Mouse (Mus musculus) heart, postnatal 36 days (tissue): ENCODE measurements at regions not wholly inside any gene's neighbourhood (a gene's known extent, or its start where the extent isn't known, plus 50 kb on each side); places are given as distances from the start of the nearest gene placed in this dataset.

ENCODE experiments used
- DNase-seq, 2 experiments: peaks; one replicate each; pipeline ENCODE4 v3.0.0; 2021 to 2022
- intact Hi-C: fragments of 180-260 bp; cut with DNase I; formaldehyde crosslinking; loops from one replicate; pipeline ENCODE4 v1.15.1; 2025

DNA sequence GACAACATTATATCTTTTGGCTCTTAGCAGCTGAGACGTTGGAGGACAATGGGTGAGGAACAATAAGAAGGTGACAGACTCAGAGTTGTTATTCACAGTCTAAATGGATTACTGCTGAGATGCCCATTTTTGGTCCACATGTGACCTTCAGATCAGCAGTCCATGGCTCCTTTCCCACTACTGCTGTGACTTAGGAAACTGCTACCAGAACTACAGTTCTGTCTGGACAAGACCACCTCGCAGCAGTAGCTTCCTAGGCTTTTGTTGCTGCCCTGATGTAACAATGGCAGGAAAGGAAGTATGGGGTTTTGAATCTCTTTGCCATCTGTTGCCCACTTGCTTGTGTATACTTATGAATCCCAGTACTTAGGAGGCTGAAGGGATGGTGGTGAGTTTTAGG is 135.6 kb upstream of the Pls3 start:
- intact Hi-C loops = loop anchor here (5.0 to 10.0 kb wide), 3 partner anchors 112 to 216 kb away; partner anchors contain the start of gene Pls3
- DNase-seq = no peak

DNA sequence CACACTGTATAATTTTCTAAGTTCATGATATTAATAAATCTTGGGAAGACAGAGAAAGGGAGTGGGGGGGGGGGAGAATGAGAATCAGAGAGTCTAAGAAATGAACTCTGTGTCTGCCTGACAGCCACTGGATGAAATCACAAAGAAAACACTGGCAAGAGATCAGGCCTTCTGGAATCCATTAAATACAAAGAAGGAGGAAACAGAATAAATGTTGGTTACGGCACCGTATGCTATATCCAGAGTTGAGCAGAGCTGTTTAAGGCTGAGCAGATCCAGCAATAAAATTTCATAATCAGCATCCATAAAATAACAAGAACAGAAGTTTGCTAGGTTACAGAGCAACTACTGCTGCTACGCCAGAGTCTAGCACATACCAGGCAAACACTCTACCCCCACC is 103.6 kb upstream of the Pls3 start:
- intact Hi-C loops = no loop called here
- no peak for DNase-seq

DNA sequence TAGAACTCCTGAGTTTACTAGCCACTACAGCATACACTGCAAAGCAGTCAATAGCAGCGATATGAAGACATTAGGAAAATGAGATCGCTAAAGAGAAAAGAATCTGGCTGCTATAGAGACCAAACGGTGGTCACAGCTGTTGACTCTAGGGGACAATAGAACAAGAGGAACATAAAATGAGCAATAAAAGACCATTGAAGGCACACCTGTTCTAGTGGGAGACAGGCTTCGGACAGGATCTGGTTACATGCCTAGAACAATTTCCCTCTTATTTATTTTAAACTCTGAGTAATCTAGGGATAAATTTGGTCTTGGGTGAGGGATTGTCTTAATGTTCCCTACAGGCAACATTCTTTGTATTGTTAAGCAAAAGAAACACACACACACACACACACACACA is 99.7 kb upstream of the Pls3 start:
- no peak for DNase-seq
- intact Hi-C loops = no loop called here

DNA sequence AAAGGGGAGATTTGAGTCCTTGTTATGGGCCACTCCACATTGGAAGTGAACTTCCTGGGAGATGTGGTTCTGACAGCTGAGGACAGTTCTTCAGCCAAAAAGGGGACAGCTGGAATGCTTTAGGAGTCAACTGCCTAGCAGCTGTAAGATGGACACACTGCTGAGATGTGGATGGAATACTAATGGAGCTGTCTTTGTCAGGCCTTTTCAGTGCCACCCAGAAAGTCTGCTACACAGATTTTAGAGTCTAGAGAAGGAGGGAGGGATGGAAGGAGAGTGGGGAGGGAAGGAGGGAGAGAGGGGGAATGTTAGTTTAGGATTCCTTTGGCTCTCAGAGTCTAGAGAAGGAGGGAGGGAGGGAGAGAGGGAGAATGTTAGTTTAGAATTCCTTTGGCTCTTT is 74.7 kb upstream of the Pls3 start:
- no peak for DNase-seq
- intact Hi-C loops = no loop called here

DNA sequence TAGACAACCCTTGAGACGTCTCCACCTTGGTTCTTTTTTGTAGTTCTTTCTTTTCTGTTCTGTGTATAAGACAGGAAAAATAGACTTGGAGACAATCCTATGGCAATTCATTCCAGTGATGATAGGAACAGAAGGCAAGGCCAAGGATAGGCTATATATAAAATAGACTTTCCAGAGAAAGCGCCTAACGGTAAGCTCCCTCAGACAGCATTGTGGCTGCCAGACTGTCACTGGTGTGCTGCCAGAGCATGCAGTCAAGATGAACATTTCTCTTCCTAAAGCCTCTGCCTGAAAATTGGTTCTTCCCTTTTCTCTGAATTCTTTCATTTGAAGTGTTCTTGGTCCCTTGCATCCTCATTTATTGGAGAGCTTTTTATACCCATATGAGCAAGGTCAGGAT is 53.9 kb upstream of the Pls3 start:
- no peak for DNase-seq
- intact Hi-C loops = no loop called here
